Mouse (Mus musculus) limb, embryonic 13.5 days (tissue): ENCODE results near the gene Il31. TPM values are rescaled to one million over a fixed set of nuclear protein-coding genes. Genes with fewer than 3 reads are reported as not detected.

Source experiments
- ATAC-seq: fragments of 200-750 bp; cut with Nextera tagmentation; 2 replicates; pipeline ENCODE4 v1.8.0; 2017; ENCODE audit warnings: low read depth, moderate number of reproducible peaks, moderate TSS enrichment; ENCODE audit not compliant: low FRiP score
- H3K27ac ChIP-seq: fragments of 300-500 bp; sonication (generic); 2 replicates; pipeline ENCODE4 v1.5.1; 2015; ENCODE audit warnings: inconsistent platforms, mild to moderate bottlenecking, moderate library complexity
- H3K27me3 ChIP-seq: fragments of 300-500 bp; sonication (generic); 2 replicates; pipeline ENCODE4 v1.6.1; 2015; ENCODE audit warnings: mild to moderate bottlenecking, inconsistent platforms
- H3K36me3 ChIP-seq: fragments of 300-500 bp; sonication (generic); 2 replicates; pipeline ENCODE4 v1.6.1; 2015; ENCODE audit warnings: inconsistent platforms, mild to moderate bottlenecking, moderate library complexity
- H3K4me1 ChIP-seq: fragments of 300-500 bp; sonication (generic); 2 replicates; pipeline ENCODE4 v1.6.1; 2015; ENCODE audit warnings: inconsistent platforms
- H3K4me2 ChIP-seq: fragments of 300-500 bp; sonication (generic); replicated peaks from 2 replicates; pipeline ENCODE4 v1.6.1; 2015; ENCODE audit warnings: inconsistent platforms, mild to moderate bottlenecking, moderate library complexity
- H3K4me3 ChIP-seq: fragments of 300-500 bp; sonication (generic); 2 replicates; pipeline ENCODE4 v1.5.1; 2015; ENCODE audit warnings: moderate library complexity, mild to moderate bottlenecking, inconsistent platforms
- H3K9ac ChIP-seq: fragments of 300-500 bp; sonication (generic); 2 replicates; pipeline ENCODE4 v1.6.1; 2015; ENCODE audit warnings: mild to moderate bottlenecking, inconsistent platforms
- H3K9me3 ChIP-seq: fragments of 300-500 bp; sonication (generic); 2 replicates; pipeline ENCODE4 v1.6.1; 2016; ENCODE audit warnings: inconsistent platforms
- WGBS: fragments of 180-500 bp; shearing (Covaris S2); methylation state at CpG from one replicate; pipeline ENCODE4 v1.1.7; 2015; 5-methylcytosine and 5-hydroxymethylcytosine counted together
- microRNA-seq: library from miRNA; unstranded; fragments of <30 nt; microRNA quantifications from one replicate; pipeline ENCODE4, GENCODE M21; 2016
- polyA plus RNA-seq: library from polyadenylated mRNA; unstranded; fragments of >200 nt; fragmentation: Nextera tagmentation; extraction: Ambion mirVana; gene quantifications from 2 replicates; pipeline ENCODE4 v1.2.1, GENCODE M21; 2015

The Il31 gene
- polyA plus RNA-seq, 1 experiment from 2014 or later: not detected

- Histone ChIP-seq H3K4me3 (no peak overlapping the region), H3K27me3 (no peaks in the 10 kb centered on the region), H3K9me3 (peaks cover 2% of the 10 kb centered on the region; the same call in 1 of the 2 replicates), H3K4me1 (peaks cover 24% of the 10 kb centered on the region), H3K36me3 (no peaks in the 10 kb centered on the region), H3K9ac (no peak overlapping the region), H3K4me2 (no peak overlapping the region), H3K27ac (no peak overlapping the region)
- ATAC-seq: no peak
- WGBS: 78% methylated on average over 13 of the region's 13 CpGs
These were observed 57.6 kb downstream of the Il31 start for GRCm38 (mm10) chr5:123431524-123432304.

Small RNA genes within 50 kb of the gene (microRNA-seq; reads per million reads assigned to microRNA genes)
- gene Mir7647: 2.3 reads per million, percentile 6 among the genes with 10 or more reads in this experiment

Other genes with a start within 250 kb of the Il31 start
- 0.61 and 1.1 TPM in 2 replicates for gene Wdr66, start 237.4 kb downstream of the Il31 start, polyA plus RNA-seq
- 31.2 and 33.1 TPM in 2 replicates for gene Bcl7a, start 145.7 kb downstream of the Il31 start, polyA plus RNA-seq
- gene Mlxip, start 94.7 kb downstream of the Il31 start, polyA plus RNA-seq: 13.9 and 15.1 TPM in 2 replicates
- gene Lrrc43, start 184 bp downstream of the Il31 start, polyA plus RNA-seq: not detected in 2 replicates
- gene B3gnt4, start 21.0 kb upstream of the Il31 start, polyA plus RNA-seq: 0.50 and 1.4 TPM in 2 replicates
- 115 and 118 TPM in 2 replicates for gene Diablo, start 34.7 kb upstream of the Il31 start, polyA plus RNA-seq
- gene Gm49027, start 36.0 kb upstream of the Il31 start, polyA plus RNA-seq: 0.45 TPM in 1 of 2 replicates, not detected in the other
- gene Vps33a, start 83.5 kb upstream of the Il31 start, polyA plus RNA-seq: 27.3 and 27.4 TPM in 2 replicates
- gene Clip1, start 195.1 kb upstream of the Il31 start, polyA plus RNA-seq: 45.1 and 49.0 TPM in 2 replicates
- gene Zcchc8, start 231.6 kb upstream of the Il31 start, polyA plus RNA-seq: 89.6 and 93.4 TPM in 2 replicates